Mouse (Mus musculus) kidney, adult 8-10 months (tissue): ENCODE results near the gene Klf1.

Experiments used
- DNase-seq, 2 experiments: peaks; one replicate each; pipeline ENCODE4 v3.0.0; 2022

The Klf1 gene

GRCm38 (mm10) chr8:84901752-84902151 is at the start of gene Klf1:
Gene Klf1, plus strand, starts transcription at chr8:84901928.
- no peak for DNase-seq

GRCm38 (mm10) chr8:84856434-84856833 is 45.3 kb upstream of the Klf1 start:
- DNase-seq = no peak

DNA sequence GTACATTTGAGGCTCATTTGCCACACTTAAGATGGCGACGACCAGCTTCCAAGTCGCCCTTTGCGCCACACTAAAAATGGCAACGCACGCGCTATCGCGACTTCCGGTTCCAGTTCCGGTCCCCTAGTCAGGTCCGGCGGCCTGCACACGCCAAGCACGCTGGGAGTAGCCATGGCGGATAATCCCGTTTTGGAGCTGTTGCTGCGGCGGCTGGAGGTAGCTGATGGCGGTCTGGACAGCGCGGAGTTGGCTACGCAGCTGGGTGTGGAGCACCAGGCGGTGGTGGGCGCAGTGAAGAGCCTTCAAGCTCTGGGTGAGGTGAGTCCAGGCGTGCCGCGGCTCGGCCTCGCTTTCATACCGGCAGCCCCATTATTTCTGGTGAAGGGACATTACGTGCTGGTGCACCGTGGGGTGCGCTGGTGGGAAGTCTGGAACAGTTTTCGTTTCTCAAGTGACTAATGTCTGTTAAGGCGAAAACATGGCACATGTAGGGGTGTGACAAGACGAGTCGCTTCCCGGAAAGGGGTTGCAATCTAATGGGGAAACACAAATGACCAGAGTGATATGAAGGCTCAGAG is 44.8 kb upstream of the Klf1 start, which contains the start of gene Farsa:
Farsa (plus strand) TSS at position 126 of the 578 bp plus-strand sequence.
- peak; percentile 93 to 96 for DNase-seq

GRCm38 (mm10) chr8:84871376-84872308 is 30.1 kb upstream of the Klf1 start, which contains the start of gene Syce2:
Gene Syce2, plus strand, starts transcription at chr8:84872111.
- peak; percentile 69 to 81 for DNase-seq

GRCm38 (mm10) chr8:84872309-84872965 is 29.3 kb upstream of the Klf1 start:
- DNase-seq = peak; percentile 29 to 38

- no peak for DNase-seq
Observed at GRCm38 (mm10) chr8:84873016-84873415, 28.7 kb upstream of the Klf1 start.

DNA sequence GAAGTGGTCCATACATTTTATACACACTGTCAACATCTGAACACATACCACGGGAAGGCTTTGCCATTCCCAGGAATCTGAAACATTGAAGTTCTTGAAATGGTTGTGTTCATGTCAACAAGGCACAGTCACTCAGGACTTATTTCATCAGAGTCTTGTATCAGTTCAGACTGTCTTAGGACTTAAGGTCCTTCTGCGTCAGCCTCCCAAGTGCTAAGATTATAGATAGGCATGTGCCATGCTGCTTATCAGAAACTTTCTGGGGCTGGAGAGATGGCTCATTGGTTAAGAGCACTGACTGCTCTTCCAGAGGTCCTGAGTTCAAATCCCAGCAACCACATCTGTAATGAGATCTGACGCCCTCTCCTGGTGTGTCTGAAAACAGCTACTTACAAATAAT is 27.4 kb upstream of the Klf1 start:
- DNase-seq = no peak

- no peak for DNase-seq
Observed at GRCm38 (mm10) chr8:84877297-84878035, 24.3 kb upstream of the Klf1 start.

DNA sequence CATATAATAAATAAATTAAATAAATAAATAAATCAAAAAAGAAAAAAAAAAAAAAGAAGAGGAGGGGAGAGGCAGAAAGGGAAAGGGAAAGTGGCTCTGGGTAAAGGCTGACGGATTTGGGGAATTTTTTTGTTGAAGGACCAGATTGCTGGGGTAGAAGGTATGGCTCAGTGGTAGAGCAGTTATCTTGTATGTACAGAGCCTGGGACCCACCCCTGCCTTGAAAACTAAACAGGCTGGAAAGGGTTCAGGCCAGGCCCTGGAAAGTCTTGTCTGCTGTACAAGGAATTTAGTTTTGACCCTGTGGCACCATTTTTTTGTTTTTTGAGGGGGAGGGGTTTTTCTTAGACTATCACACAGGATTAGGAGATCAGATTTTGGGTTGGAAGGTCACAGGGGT is 22.8 kb upstream of the Klf1 start:
- no peak for DNase-seq

GRCm38 (mm10) chr8:84884728-84885127 is 17.0 kb upstream of the Klf1 start:
- DNase-seq = no peak

DNA sequence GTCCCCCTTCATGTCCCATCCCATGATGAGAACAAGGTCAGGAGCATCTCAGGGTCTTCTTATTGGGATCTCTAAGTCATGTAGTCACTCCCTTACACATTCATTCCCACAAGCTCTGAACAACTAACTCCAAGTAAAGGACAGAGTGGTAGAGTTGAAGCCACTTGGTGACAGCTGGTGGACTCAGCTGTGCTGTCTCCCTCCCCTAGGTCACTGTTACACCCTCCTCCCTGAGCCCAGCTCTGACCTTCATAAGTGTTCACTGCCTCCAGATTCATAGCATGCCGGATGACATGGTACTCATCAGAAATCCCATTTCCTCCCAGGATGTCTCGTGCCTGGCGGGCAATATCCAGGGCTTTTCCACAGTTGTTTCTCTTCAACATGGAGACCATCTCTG is 13.4 kb upstream of the Klf1 start:
- DNase-seq = no peak

- no peak for DNase-seq
Observed at GRCm38 (mm10) chr8:84889141-84889540, 12.6 kb upstream of the Klf1 start.

DNA sequence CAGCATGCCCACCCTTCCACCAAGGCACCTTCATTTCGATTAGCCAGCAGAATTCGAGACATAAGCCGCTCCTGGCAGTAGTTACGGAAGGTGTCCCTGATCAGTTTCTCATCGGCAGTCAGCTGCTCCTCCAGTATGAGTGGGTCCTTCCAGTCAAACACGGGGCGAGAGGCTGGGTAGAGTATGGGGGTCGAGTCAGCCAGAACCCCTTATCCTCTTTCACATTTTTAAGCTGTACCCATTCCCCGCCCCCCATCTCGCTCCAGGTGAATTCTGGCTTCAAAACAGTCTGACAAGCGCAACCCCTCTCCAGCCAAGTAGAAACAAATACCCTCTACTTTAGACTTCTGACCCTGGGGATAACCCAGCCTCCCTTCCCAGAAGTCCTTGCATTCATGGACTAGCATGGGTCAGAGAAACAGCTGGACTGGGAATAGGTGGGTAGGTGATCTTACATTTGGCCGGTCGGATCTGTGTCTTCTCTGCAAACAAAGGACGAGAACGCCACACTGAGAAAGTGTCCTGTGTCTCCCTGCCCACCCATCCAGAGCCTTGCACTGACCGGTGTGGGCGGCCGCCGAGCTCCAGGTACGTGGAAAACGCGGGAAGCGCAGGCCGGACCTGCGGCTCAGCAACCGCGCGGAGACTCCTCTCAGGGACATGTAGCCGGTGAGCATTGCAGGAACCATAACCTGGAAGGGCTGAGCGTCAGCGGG is 8.6 kb upstream of the Klf1 start:
- peak; percentile 71 to 79 for DNase-seq

DNA sequence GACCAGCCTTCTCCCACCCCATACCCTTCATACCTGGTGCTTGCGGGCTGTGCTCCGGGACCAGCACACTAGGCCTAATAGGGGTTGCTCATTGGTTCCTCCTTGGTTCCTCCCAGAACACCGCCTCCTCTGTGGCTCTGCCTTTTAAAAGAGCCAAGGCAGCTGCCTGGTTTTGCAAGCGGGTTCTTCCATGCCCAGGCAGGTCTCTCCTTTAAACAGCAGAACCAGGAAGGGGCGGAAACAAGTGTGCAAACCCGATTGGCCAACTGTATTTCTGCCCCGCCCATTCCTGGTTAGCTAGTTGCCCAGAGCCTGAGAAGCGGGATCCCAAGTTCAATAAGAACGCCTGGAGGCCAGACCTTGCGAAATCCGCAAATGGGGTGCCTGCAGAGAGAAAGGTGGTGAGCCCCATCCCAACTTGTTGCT is 8.0 kb upstream of the Klf1 start, which contains the start of gene Gcdh:
Gcdh (minus strand) TSS at position 213 of the 426 bp plus-strand sequence.
- DNase-seq = peak; percentile 97 to 98

DNA sequence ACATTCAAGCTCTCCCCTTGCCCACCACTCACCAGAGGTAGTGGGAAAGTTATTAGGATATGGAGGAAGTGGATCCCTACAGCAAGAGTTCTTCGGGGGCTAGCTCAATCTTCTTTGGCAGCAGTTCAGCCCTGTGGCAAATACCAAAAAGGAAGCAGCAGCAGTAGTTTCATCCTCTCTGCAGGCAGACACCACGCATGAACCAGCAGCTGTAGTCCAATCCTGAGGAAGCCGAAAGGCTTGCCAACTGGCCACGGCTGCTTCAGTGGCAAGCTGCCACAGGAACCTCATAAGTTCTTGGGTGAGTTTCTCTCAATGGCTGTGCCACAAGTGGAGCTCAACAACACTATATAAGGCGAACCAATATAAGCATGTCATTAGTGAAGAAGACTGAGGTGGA is 5.8 kb upstream of the Klf1 start:
- no peak for DNase-seq

DNA sequence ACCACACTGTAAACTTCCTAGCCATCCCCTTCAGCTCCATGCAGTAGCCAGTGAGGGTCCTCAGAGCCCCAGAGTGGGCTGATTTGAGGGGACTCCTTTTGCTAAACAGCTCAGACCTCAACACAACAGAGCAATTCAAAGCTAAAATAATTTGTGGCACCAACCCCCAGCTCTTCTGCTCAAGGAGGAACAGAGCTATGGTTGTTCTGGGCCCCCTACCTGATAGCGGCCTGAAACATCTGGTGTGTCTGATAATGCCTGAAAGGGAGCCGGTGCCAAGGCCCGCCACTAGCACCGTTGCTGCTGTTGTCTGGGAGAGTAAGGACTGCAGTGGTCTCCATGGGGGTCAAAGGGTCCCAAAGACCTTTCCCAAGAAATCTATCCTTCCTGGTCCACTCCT is 657 bp upstream of the Klf1 start:
- DNase-seq = no peak

DNA sequence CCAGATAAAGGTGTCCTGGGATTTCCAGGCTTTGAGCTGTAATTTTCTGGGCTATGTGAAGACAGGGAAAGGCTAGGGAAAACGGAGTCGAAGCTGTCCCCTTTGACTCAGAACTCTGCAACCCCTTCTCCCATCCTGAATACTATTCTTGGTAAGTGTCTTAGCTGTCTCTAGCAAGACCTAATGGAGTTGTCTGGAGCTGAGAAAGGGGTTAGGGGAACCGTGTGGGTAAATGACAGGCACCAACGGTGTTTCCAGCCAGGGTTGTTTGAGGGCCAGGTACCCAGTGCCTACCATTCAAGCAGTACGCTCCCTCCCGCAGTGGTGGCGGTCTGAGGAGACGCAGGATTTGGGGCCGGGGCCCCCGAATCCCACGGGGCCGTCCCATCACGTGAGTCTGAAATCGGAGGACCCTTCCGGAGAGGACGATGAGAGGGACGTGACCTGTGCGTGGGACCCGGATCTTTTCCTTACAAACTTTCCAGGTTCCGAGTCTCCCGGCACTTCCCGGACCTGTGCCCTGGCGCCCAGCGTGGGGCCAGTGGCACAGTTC is 715 bp downstream of the Klf1 start:
- DNase-seq = peak in 1 of 2 experiments; percentile 25

GRCm38 (mm10) chr8:84902920-84903661 is 1.4 kb downstream of the Klf1 start:
- DNase-seq = peak; percentile 92 to 97

DNA sequence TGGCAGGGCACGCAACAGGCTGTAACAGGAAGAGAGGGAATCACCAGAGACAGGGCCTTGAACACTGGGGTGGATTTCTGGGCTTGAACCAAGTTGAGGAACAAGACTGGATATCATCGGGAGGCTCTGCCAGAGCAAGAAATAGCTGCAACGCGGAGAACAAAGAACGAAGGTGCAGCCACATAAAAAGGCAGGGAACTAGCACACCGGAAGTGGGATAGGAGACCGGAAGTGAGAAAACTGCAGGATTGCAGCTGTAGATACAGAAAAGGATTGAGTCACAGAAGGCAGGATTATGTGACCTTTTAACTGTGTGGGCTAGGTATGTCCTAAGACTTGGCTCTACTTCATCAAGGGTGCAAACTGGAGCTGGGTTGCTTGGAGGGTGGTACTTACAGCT is 2.6 kb downstream of the Klf1 start:
- no peak for DNase-seq

- DNase-seq = no peak
Observed at GRCm38 (mm10) chr8:84907037-84907436, 5.3 kb downstream of the Klf1 start.

- DNase-seq = no peak
Observed at GRCm38 (mm10) chr8:84907493-84907892, 5.8 kb downstream of the Klf1 start.
